Mouse (Mus musculus): ENCODE measurements around the gene Fbxw26. TPM values are rescaled to one million over a fixed set of nuclear protein-coding genes. Genes with fewer than 3 reads are reported as not detected.

Gene Fbxw26
- polyA plus RNA-seq (2017; shearing (Covaris generic)): under 1 TPM in 1 of 2 experiments, not detected in 1; 0.56 TPM

DNA sequence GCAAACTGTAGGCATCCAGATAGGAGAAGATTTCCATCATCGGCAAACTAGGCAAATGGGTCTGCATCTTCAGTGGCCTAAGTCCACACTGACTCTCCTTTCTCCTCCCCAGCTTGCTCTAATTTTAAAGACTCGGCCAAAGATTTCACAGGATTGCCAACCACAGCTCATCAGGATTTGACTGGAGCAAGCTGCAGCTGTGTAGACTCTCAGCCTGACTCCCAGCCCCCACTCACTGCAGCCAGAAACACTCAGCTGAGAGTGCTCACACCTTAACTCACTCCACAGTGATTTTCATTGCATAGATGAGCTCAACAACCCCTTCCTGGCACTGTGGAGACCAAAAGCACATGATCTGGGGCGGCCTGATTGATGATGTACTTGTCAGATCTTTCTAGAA, at the start of gene Fbxw26:
Gene Fbxw26 (minus strand): TSS at position 101 of the 400 bp plus-strand sequence.

DNA sequence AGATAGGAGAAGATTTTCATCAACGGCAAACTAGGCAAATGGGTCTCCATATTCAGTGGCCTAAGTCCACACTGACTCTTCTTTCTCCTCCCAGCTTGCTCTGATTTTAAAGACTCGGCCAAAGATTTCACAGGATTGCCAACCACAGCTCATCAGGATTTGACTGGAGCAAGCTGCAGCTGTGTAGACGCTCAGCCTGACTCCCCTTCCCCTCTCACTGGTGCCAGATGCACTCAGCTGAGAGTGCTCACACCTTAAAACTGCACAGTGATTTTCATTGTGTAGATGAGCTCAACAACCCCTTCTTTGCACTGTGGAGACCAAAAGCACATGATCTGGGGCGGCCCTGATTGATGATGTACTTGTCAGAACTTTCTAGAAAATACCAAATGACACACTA, 44.7 kb upstream of the Fbxw26 start, which contains the start of gene Fbxw27:
Gene Fbxw27 (minus strand): TSS at position 101 of the 400 bp plus-strand sequence.

GRCm38 (mm10) chr9:109702600-109702999, 43.3 kb downstream of the Fbxw26 start, which contains the start of gene Fbxw18:
Gene Fbxw18 (minus strand): TSS chr9:109702700.

Other genes starting within 250 kb of the Fbxw26 start
- under 1 TPM in 1 of 2 experiments, not detected in 1; 0.38 TPM for gene Fbxw15, start 177.8 kb downstream of the Fbxw26 start, polyA plus RNA-seq (2017; shearing (Covaris generic))
- under 1 TPM in 1 of 2 experiments, not detected in 1; 0.32 TPM for gene Fbxw24, start 120.0 kb downstream of the Fbxw26 start, polyA plus RNA-seq (2017; shearing (Covaris generic))
- not detected for gene Fbxw25, start 81.4 kb downstream of the Fbxw26 start, polyA plus RNA-seq (2017; shearing (Covaris generic))
- gene Fbxw18, start 43.4 kb downstream of the Fbxw26 start, polyA plus RNA-seq (2017; shearing (Covaris generic)): under 1 TPM in 1 of 2 experiments, not detected in 1; 0.61 TPM
- gene Fbxw27, start 44.6 kb upstream of the Fbxw26 start, polyA plus RNA-seq (2017; shearing (Covaris generic)): not detected
- 1 to 10 TPM in 1 of 2 experiments, not detected in 1; 1.0 TPM for gene Spink8, start 66.2 kb upstream of the Fbxw26 start, polyA plus RNA-seq (2017; shearing (Covaris generic))
- 10 to 100 TPM; 11.3 to 17.9 TPM for gene Nme6, start 86.7 kb upstream of the Fbxw26 start, polyA plus RNA-seq (2017; shearing (Covaris generic))
- gene Camp, start 103.5 kb upstream of the Fbxw26 start, polyA plus RNA-seq (2017; shearing (Covaris generic)): 1 to 10 TPM in 1 of 2 experiments, not detected in 1; 2.0 TPM
- gene Cdc25a, start 129.5 kb upstream of the Fbxw26 start, polyA plus RNA-seq (2017; shearing (Covaris generic)): 10 to 100 TPM; 11.7 to 12.9 TPM
- gene Map4, start 185.4 kb upstream of the Fbxw26 start, polyA plus RNA-seq (2017; shearing (Covaris generic)): 10 to 100 TPM; 66.9 to 67.0 TPM

Measured in inflammation-experienced regulatory T-cells (primary cell).